Mouse (Mus musculus) left cerebral cortex, adult 11 months (tissue): ENCODE results near the gene Nudt14.
A peak's percentile ranks its signal among the peaks of the same experiment; 100 is the strongest.

Experiments used
- DNase-seq: peaks from one replicate; pipeline ENCODE4 v3.0.0; 2022; ENCODE audit warnings: low spot score

The Nudt14 gene

GRCm38 (mm10) chr12:112912951-112913745 is 28.8 kb downstream of the Nudt14 start:
- DNase-seq: no peak

GRCm38 (mm10) chr12:112911701-112912100 is 30.2 kb downstream of the Nudt14 start:
- no peak for DNase-seq

GRCm38 (mm10) chr12:112908991-112909390 is 32.9 kb downstream of the Nudt14 start:
- DNase-seq: no peak

GRCm38 (mm10) chr12:112905001-112905400 is 36.9 kb downstream of the Nudt14 start:
- DNase-seq: no peak

- no peak for DNase-seq
Observed at GRCm38 (mm10) chr12:112903941-112904340, 38.0 kb downstream of the Nudt14 start.

- DNase-seq: peak; percentile 47
Observed at GRCm38 (mm10) chr12:112900641-112901040, 41.3 kb downstream of the Nudt14 start.

- DNase-seq: no peak
Observed at GRCm38 (mm10) chr12:112898960-112899359, 43.0 kb downstream of the Nudt14 start.

GRCm38 (mm10) chr12:112898351-112898750 is 43.6 kb downstream of the Nudt14 start:
- no peak for DNase-seq

GRCm38 (mm10) chr12:112897522-112898212 is 44.3 kb downstream of the Nudt14 start:
- DNase-seq: no peak

- no peak for DNase-seq
Observed at GRCm38 (mm10) chr12:112894969-112895368, 47.0 kb downstream of the Nudt14 start.

GRCm38 (mm10) chr12:112894303-112894884 is 47.5 kb downstream of the Nudt14 start:
- DNase-seq: no peak

GRCm38 (mm10) chr12:112885465-112885864 is 56.5 kb downstream of the Nudt14 start:
- DNase-seq: no peak
